Mouse (Mus musculus) liver, embryonic 16.5 days (tissue): Measurements from ENCODE around the gene 1110002E22Rik. TPM values are rescaled to one million over a fixed set of nuclear protein-coding genes. Genes with fewer than 3 reads are reported as not detected.

ENCODE experiments used
- ATAC-seq: fragments of 200-750 bp; cut with Nextera tagmentation; 2 replicates; pipeline ENCODE4 v1.8.0; 2017; ENCODE audit warnings: low read depth, mild to moderate bottlenecking, moderate number of reproducible peaks, moderate library complexity
- H3K27ac ChIP-seq: fragments of 300-500 bp; sonication (generic); 2 replicates; pipeline ENCODE4 v1.5.1; 2014; ENCODE audit warnings: mild to moderate bottlenecking, low read length
- H3K27me3 ChIP-seq: fragments of 300-500 bp; sonication (generic); 2 replicates; pipeline ENCODE4 v1.6.1; 2014; ENCODE audit warnings: low read depth, low read length, mixed read lengths; ENCODE audit not compliant: control insufficient read depth, insufficient read depth
- H3K36me3 ChIP-seq: fragments of 300-500 bp; sonication (generic); 2 replicates; pipeline ENCODE4 v1.6.1; 2014; ENCODE audit warnings: mild to moderate bottlenecking; ENCODE audit not compliant: control insufficient read depth, insufficient read depth
- H3K4me1 ChIP-seq: fragments of 300-500 bp; sonication (generic); 2 replicates; pipeline ENCODE4 v1.6.1; 2014; ENCODE audit warnings: low read depth, low read length, mixed read lengths; ENCODE audit not compliant: control insufficient read depth
- H3K4me2 ChIP-seq: fragments of 300-500 bp; sonication (generic); 2 replicates; pipeline ENCODE4 v1.6.1; 2014; ENCODE audit warnings: low read depth, low read length, mixed read lengths
- H3K4me3 ChIP-seq: fragments of 300-500 bp; sonication (generic); 2 replicates; pipeline ENCODE4 v1.5.1; 2014; ENCODE audit warnings: low read depth, mild to moderate bottlenecking, low read length
- H3K9ac ChIP-seq: fragments of 300-500 bp; sonication (generic); 2 replicates; pipeline ENCODE4 v1.6.1; 2014; ENCODE audit warnings: low read depth, low read length
- H3K9me3 ChIP-seq: fragments of 300-500 bp; sonication (generic); replicated peaks from 2 replicates; pipeline ENCODE4 v1.6.1; 2016; ENCODE audit warnings: low read length; ENCODE audit not compliant: control insufficient read depth
- WGBS: fragments of 180-500 bp; shearing (Covaris S2); extraction: QIAGEN DNeasy Blood & Tissue Kit; methylation state at CpG from one replicate; pipeline ENCODE4 v1.1.7; 2014; ENCODE audit not compliant: insufficient replicate concordance; 5-methylcytosine and 5-hydroxymethylcytosine counted together
- polyA plus RNA-seq: library from polyadenylated mRNA; unstranded; fragments of >200 nt; fragmentation: Nextera tagmentation; extraction: Ambion mirVana; gene quantifications from 2 replicates; pipeline ENCODE4 v1.2.1, GENCODE M21; 2015

The 1110002E22Rik gene
- polyA plus RNA-seq, 1 experiment from 2014 or later: 0.30 TPM

DNA sequence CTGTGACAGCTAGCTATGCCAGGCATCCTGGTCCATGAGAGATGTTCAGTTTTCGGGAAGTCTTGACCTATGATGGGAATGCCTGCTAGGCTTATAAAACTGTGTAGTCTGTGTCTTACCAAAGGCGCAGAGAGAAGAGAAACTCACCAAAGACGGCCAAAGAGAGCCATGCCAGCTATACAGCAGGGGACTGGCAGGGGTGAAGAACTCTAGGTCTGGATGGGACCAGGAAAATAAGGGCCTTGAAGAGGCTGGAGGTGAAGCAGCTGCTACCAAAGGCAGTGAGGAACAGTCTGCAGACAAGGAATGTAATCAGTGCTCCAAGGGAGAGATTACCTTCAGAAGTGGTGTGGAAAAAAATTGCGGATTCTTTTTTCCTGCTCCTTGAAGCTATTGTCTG is 19.0 kb downstream of the 1110002E22Rik start:
- Histone ChIP-seq H3K9ac (no peak overlapping the region), H3K27ac (no peak overlapping the region), H3K36me3 (no peaks in the 10 kb centered on the region), H3K4me3 (no peak overlapping the region), H3K4me2 (no peak overlapping the region), H3K27me3 (no peaks in the 10 kb centered on the region), H3K4me1 (no peaks in the 10 kb centered on the region), H3K9me3 (no peaks in the 10 kb centered on the region)
- WGBS: 62% methylated on average over 4 of the region's 4 CpGs
- ATAC-seq: no peak

DNA sequence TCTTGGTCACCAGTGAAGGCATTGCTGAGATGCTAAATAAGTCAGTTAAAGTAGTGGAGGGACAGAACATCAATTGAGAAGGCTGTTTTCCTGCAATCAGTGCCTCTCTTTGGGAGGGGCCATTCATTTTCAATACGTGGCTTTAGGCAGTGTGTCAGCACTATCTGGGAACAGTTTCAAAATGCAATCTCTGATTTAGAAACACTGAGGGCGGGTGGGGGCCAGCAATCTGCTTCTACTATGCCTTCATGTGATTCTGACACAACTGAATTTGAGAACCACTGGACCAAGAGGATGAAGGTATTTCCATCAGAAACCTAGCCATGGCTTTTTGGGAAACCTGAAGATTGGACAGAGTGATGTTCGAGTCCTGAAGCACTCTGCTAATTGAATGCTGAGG is 30.4 kb downstream of the 1110002E22Rik start:
- no peaks in the 10 kb centered on the region for H3K27me3 ChIP-seq
- ATAC-seq: no peak
- H3K9me3 ChIP-seq: no peaks in the 10 kb centered on the region
- no peak overlapping the region for H3K9ac ChIP-seq
- no peak overlapping the region for H3K4me2 ChIP-seq
- H3K4me1 ChIP-seq: no peaks in the 10 kb centered on the region
- no peak overlapping the region for H3K27ac ChIP-seq
- 52% methylated on average over 3 of the region's 3 CpGs for WGBS
- no peaks in the 10 kb centered on the region for H3K36me3 ChIP-seq
- H3K4me3 ChIP-seq: no peak overlapping the region

DNA sequence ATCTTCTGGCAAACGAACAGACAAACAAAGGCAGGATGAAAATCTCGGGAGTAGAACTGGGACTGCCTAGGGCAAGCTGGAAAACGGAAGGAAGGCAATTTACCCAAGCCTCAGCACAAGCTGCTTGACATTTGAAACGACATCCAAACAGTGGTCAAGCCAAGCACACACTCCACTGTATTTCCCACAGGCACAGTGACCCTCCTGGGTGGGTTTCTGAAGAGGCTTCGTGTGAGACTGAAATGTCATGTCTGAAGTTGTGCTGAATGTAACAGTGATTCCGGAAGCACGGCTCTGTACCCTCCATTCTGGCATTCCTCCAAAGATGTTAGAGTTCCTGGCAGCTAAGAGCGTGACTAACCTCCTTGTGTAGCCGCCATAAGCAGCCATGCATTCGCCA is 30.9 kb downstream of the 1110002E22Rik start:
- H3K27me3 ChIP-seq: no peaks in the 10 kb centered on the region
- no peaks in the 10 kb centered on the region for H3K36me3 ChIP-seq
- H3K27ac ChIP-seq: no peak overlapping the region
- H3K9ac ChIP-seq: no peak overlapping the region
- no peaks in the 10 kb centered on the region for H3K9me3 ChIP-seq
- no peak overlapping the region for H3K4me3 ChIP-seq
- no peaks in the 10 kb centered on the region for H3K4me1 ChIP-seq
- 66% methylated on average over 10 of the region's 10 CpGs for WGBS
- ATAC-seq: no peak
- no peak overlapping the region for H3K4me2 ChIP-seq

DNA sequence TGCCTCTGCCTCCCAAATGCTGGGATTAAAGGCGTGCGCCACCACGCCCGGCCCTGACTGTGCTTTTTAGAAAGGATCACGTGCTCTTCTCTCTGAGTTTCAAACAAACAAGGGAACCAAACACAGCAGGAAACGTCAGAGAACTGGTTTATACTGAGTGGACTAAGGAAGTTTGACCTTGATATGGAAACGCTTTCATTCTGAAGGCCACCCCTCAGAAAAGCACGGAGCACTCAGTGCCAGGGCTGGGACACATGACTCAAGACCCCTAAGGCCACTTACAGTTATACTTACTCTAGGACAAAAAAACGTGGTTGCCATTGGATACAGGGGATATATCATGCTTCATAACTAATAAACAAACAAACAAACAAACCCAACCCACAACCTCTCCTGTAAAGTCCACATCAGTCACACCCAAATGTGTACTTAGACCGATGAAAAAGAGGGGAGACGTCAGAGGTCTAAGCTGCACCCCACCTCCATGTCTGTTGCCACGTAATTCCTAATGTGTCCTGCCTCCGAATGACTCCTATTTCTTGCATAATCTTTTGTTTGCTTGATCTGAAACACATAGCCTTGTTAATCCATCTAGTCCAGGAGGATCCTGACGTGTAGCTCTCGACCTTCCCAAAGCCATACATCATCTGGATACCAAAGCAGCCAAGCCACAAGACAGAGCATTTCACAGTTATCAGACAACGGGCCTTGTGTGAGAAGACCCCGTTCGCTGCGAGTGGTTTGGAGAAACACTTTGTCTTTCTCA is 31.6 kb downstream of the 1110002E22Rik start:
- no peak overlapping the region for H3K9ac ChIP-seq
- no peak overlapping the region for H3K4me2 ChIP-seq
- 66% methylated on average over 19 of the region's 19 CpGs for WGBS
- no peak overlapping the region for H3K27ac ChIP-seq
- peak; percentile 32; the same call in 1 of the 2 replicates for ATAC-seq
- H3K27me3 ChIP-seq: no peaks in the 10 kb centered on the region
- H3K36me3 ChIP-seq: no peaks in the 10 kb centered on the region
- no peaks in the 10 kb centered on the region for H3K4me1 ChIP-seq
- no peak overlapping the region for H3K4me3 ChIP-seq
- no peaks in the 10 kb centered on the region for H3K9me3 ChIP-seq

DNA sequence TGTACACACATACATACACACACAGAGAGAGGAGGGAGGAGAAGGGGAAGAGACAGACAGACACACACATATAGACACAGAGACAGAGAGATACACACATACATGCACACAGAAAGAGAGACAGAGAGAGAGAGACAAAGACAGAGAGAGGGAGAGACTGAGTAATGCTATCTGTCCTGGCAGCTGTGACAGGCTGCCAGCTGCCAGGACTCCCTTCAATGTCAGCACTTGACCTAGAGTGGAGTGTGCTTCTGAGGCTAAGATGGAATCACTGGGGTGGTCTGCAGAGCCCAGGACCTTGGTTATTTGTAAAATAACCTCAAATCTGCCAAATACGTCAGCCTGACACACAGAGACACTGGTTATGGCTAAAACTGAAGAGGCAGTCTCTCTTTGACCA is 32.9 kb downstream of the 1110002E22Rik start:
- 50% methylated on average over 1 of the region's 1 CpGs for WGBS
- Histone ChIP-seq H3K36me3 (no peaks in the 10 kb centered on the region), H3K9me3 (no peaks in the 10 kb centered on the region), H3K9ac (no peak overlapping the region), H3K27me3 (no peaks in the 10 kb centered on the region), H3K4me2 (no peak overlapping the region), H3K4me1 (no peaks in the 10 kb centered on the region), H3K4me3 (no peak overlapping the region), H3K27ac (no peak overlapping the region)
- ATAC-seq: no peak

DNA sequence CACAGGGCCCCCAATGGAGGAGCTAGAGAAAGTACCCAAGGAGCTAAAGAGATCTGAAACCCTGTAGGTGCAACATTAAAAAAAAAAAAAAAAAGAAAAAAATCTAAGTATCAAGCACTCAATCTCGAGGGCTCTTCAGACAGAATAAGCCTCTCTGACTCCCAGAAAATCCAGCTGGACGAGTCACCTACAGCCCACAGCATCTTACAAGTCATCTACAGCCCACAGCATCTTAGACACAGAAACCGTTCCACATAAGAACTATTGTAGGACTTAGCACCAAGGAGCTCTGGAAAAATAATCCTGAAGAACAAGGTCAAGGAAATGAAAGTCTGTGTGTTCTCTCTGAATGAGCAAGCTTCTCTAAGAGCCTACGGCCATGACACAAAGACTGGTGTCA is 37.1 kb downstream of the 1110002E22Rik start:
- Histone ChIP-seq H3K4me1 (no peaks in the 10 kb centered on the region), H3K4me2 (no peak overlapping the region), H3K27ac (no peak overlapping the region), H3K4me3 (no peak overlapping the region), H3K36me3 (no peaks in the 10 kb centered on the region; the same call in 1 of the 2 replicates), H3K9ac (no peak overlapping the region), H3K27me3 (no peaks in the 10 kb centered on the region), H3K9me3 (no peaks in the 10 kb centered on the region)
- ATAC-seq: no peak
- 65% methylated on average over 4 of the region's 4 CpGs for WGBS

DNA sequence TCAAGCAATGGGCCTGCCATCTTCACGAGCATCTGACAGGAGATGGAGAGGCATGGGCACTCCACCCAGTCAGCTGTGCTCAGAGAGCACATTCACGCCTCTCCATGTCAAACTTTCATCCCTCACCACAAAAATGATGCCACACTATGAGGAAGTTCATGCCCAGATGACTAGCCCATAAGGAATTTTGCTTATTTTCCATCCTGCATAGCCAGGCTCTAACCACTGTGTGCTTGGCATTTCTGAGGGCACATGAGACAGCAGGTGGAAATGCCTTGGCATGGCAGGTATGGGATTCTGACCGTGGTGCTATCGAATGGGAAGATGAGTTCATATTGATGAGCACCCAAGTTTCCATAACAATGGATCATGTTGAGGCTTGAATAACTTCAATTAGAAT is 38.8 kb downstream of the 1110002E22Rik start:
- Histone ChIP-seq H3K4me2 (no peak overlapping the region), H3K4me1 (no peaks in the 10 kb centered on the region), H3K36me3 (no peaks in the 10 kb centered on the region; the same call in 1 of the 2 replicates), H3K9me3 (no peaks in the 10 kb centered on the region), H3K4me3 (no peak overlapping the region), H3K27me3 (no peaks in the 10 kb centered on the region), H3K9ac (no peak overlapping the region), H3K27ac (no peak overlapping the region)
- ATAC-seq: no peak
- WGBS: 64% methylated on average over 4 of the region's 4 CpGs

DNA sequence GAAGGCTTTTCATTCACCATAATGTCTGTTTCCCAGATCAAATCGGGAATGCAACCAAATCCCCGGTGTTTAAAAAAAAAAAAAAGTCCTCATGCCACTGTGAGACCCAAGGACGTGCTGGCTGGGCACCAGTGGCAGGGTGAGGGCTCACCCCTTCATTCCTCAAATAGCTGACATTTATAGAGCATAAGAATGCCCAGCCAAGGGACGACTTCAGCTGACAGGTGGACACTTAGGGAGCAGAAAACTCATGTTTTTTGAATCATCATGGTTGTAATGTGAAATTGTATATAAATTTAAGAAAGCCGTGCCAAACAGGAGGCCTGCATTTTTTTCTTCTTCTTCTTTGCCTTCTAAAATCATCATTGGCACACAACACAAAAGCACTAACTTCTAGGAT is 40.2 kb downstream of the 1110002E22Rik start:
- Histone ChIP-seq H3K4me3 (no peak overlapping the region), H3K27me3 (no peaks in the 10 kb centered on the region), H3K9me3 (no peaks in the 10 kb centered on the region), H3K4me1 (no peaks in the 10 kb centered on the region), H3K9ac (no peak overlapping the region), H3K36me3 (no peaks in the 10 kb centered on the region; the same call in 1 of the 2 replicates), H3K27ac (no peak overlapping the region), H3K4me2 (no peak overlapping the region)
- ATAC-seq: no peak
- 59% methylated on average over 5 of the region's 5 CpGs for WGBS

DNA sequence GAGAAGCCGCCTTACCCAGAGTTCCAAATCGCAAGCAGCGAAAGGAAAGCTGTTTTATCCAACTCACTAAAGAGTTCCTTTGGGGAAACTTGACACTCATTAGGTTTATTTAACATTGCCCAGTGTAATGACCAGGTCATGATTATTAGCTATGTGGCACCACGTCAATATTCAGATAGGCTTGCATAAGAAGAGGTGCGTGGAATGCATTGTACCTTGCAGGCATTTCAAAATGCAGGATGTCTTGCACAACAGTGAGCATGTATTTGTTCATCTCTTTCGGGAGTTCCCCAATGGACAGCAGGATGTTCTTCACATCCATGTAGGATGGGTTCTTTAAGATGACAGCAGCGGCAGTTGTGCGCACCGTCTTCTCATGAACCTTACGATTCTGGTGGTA is 42.0 kb downstream of the 1110002E22Rik start:
- peak; percentile 54 for ATAC-seq
- no peaks in the 10 kb centered on the region; the same call in none of the 2 replicates for H3K36me3 ChIP-seq

More for the DNA sequence above, 42.0 kb downstream of the 1110002E22Rik start:
- no peak overlapping the region for H3K4me3 ChIP-seq
- H3K9me3 ChIP-seq: no peaks in the 10 kb centered on the region
- H3K27me3 ChIP-seq: no peaks in the 10 kb centered on the region
- H3K27ac ChIP-seq: no peak overlapping the region
- no peaks in the 10 kb centered on the region for H3K4me1 ChIP-seq
- H3K4me2 ChIP-seq: no peak overlapping the region
- no peak overlapping the region for H3K9ac ChIP-seq
- 80% methylated on average over 10 of the region's 10 CpGs for WGBS
